24 mouse cellular contexts compared by ENCODE assay signal in genomic region chr10:39207310-39207855, GRCm38 (mm10). TPM values are rescaled to one million over a fixed set of nuclear protein-coding genes. Genes with fewer than 3 reads are reported as not detected.
DNase-seq lines count a peak whose midpoint lies in the region; ATAC-seq and TF ChIP-seq lines count a peak whose summit lies in the region.
"Had no signal": no experiment of that assay in that cellular context is flagged by ENCODE, and none has a peak within 500 bp of the region (broad histone marks: within the 10 kb centered on the region; RNA-seq: fewer than 3 reads in every experiment).

No protein-coding gene starts in this region.

- no peak for ATAC-seq in midbrain, postnatal 0 days (ENCODE audit: low FRiP score)
- ATAC-seq in embryonic facial prominence, embryonic 12.5 days (ENCODE audit: insufficient number of reproducible peaks, insufficient read depth, low FRiP score, low TSS enrichment): 0 out of 2 replicates have a peak, but pooled peaks have one; percentile 60
- peak; percentile 31; the same call in 1 of the 2 replicates for ATAC-seq in limb, embryonic 12.5 days (ENCODE audit: insufficient number of reproducible peaks, insufficient read depth, low FRiP score, low TSS enrichment, low read depth)
- peak; percentile 40; the same call in 1 of the 2 replicates for ATAC-seq in megakaryocyte, adult 5-6 weeks (ENCODE audit: poor library complexity, severe bottlenecking)
- ATAC-seq in megakaryocyte-erythroid progenitor cell, adult 5-6 weeks (replicated peaks; ENCODE audit: low FRiP score, low TSS enrichment, poor library complexity, severe bottlenecking): no peak
- ATAC-seq: forebrain, postnatal 0 days; hindbrain, embryonic 16.5 days had no signal

- no peak overlapping the region for H3K4me2 ChIP-seq in midbrain, postnatal 0 days (ENCODE audit: low read depth, low read length, poor library complexity, severe bottlenecking)
- H3K4me2 ChIP-seq in embryonic facial prominence, embryonic 12.5 days (replicated peaks): no peak overlapping the region
- no peak overlapping the region for H3K4me2 ChIP-seq in limb, embryonic 12.5 days
- H3K4me2 ChIP-seq: forebrain, embryonic 12.5 days; heart, embryonic 13.5 days had no signal

- no peak overlapping the region for H3K4me3 ChIP-seq in midbrain, embryonic 10.5 days
- no peak overlapping the region for H3K4me3 ChIP-seq in midbrain, postnatal 0 days (ENCODE audit: low read depth, low read length)
- no peak overlapping the region for H3K4me3 ChIP-seq in embryonic facial prominence, embryonic 12.5 days
- no peak overlapping the region for H3K4me3 ChIP-seq in limb, embryonic 12.5 days (replicated peaks)
- H3K4me3 ChIP-seq: forebrain, embryonic 12.5 days; heart, embryonic 13.5 days had no signal

- peaks cover 24% of the 10 kb centered on the region for H3K9me3 ChIP-seq in midbrain, embryonic 10.5 days (replicated peaks)
- H3K9me3 ChIP-seq in midbrain, postnatal 0 days (ENCODE audit: low read length): peaks cover 5% of the 10 kb centered on the region; the same call in 1 of the 2 replicates
- 0 out of 2 replicates have a peak, but pooled peaks cover 10% of the 10 kb centered on the region for H3K9me3 ChIP-seq in embryonic facial prominence, embryonic 12.5 days
- peaks cover 23% of the 10 kb centered on the region; the same call in 1 of the 2 replicates for H3K9me3 ChIP-seq in limb, embryonic 12.5 days

- WGBS in midbrain, embryonic 10.5 days: 90% methylated on average over 3 of the region's 3 CpGs
- WGBS in midbrain, postnatal 0 days: 88% methylated on average over 3 of the region's 3 CpGs
- 45% methylated on average over 3 of the region's 3 CpGs for WGBS in embryonic facial prominence, embryonic 12.5 days
- 65% methylated on average over 3 of the region's 3 CpGs for WGBS in limb, embryonic 12.5 days

- no peak overlapping the region for H3K9ac ChIP-seq in midbrain, postnatal 0 days (replicated peaks; ENCODE audit: low read length, poor library complexity, severe bottlenecking)
- no peak overlapping the region for H3K9ac ChIP-seq in embryonic facial prominence, embryonic 12.5 days
- H3K9ac ChIP-seq in limb, embryonic 12.5 days (replicated peaks): no peak overlapping the region
- H3K9ac ChIP-seq: forebrain, embryonic 12.5 days; forebrain, postnatal 0 days; heart, embryonic 13.5 days had no signal

- H3K4me1 ChIP-seq in midbrain, embryonic 10.5 days: peaks cover 31% of the 10 kb centered on the region
- peaks cover 15% of the 10 kb centered on the region for H3K4me1 ChIP-seq in midbrain, postnatal 0 days (ENCODE audit: insufficient read depth, low read length)
- peaks cover 17% of the 10 kb centered on the region for H3K4me1 ChIP-seq in embryonic facial prominence, embryonic 12.5 days
- peaks cover 32% of the 10 kb centered on the region for H3K4me1 ChIP-seq in limb, embryonic 12.5 days (replicated peaks)
- H3K4me1 ChIP-seq: heart, embryonic 13.5 days had no signal

- H3K36me3 ChIP-seq in midbrain, embryonic 10.5 days: no peaks in the 10 kb centered on the region
- no peaks in the 10 kb centered on the region for H3K36me3 ChIP-seq in midbrain, postnatal 0 days (ENCODE audit: insufficient read depth, low read length)
- H3K36me3 ChIP-seq in embryonic facial prominence, embryonic 12.5 days: no peaks in the 10 kb centered on the region
- no peaks in the 10 kb centered on the region for H3K36me3 ChIP-seq in limb, embryonic 12.5 days
- H3K36me3 ChIP-seq: forebrain, embryonic 12.5 days; heart, embryonic 13.5 days had no signal

- no peak for TF ChIP-seq CTCF in midbrain, postnatal 0 days (IDR thresholded peaks at IDR 0.05)

- DNase-seq in midbrain, embryonic 10.5 days (ENCODE audit: low spot score): no peak
- no peak for DNase-seq in midbrain, postnatal 0 days (ENCODE audit: low spot score)
- DNase-seq in retina, embryonic 14.5 days (ENCODE audit: low spot score): no peak
- no peak for DNase-seq in thymus, adult 18-20 months
- DNase-seq: adrenal gland, adult 2 months; adrenal gland, postnatal 25 days; cerebellum, adult 18-20 months; cerebellum, postnatal 10 days; forebrain, postnatal 0 days; gastrocnemius, postnatal 14 days; heart, postnatal 36 days had no signal

- 0 out of 2 replicates have a peak overlapping the region, but pooled peaks have one; percentile 80 for H3K27ac ChIP-seq in midbrain, embryonic 10.5 days (replicated peaks)
- H3K27ac ChIP-seq in midbrain, postnatal 0 days (ENCODE audit: low read depth, low read length): no peak overlapping the region
- H3K27ac ChIP-seq in embryonic facial prominence, embryonic 12.5 days: 0 out of 2 replicates have a peak overlapping the region, but pooled peaks have one; percentile 23
- peak overlapping the region; percentile 59 for H3K27ac ChIP-seq in limb, embryonic 12.5 days
- H3K27ac ChIP-seq: forebrain, embryonic 12.5 days; heart, embryonic 13.5 days had no signal

- H3K27me3 ChIP-seq in midbrain, embryonic 10.5 days (ENCODE audit: low read depth, poor library complexity, severe bottlenecking): no peaks in the 10 kb centered on the region
- H3K27me3 ChIP-seq in midbrain, postnatal 0 days (ENCODE audit: insufficient read depth, low read length): no peaks in the 10 kb centered on the region
- H3K27me3 ChIP-seq in embryonic facial prominence, embryonic 12.5 days: no peaks in the 10 kb centered on the region
- no peaks in the 10 kb centered on the region for H3K27me3 ChIP-seq in limb, embryonic 12.5 days
- H3K27me3 ChIP-seq: forebrain, embryonic 12.5 days; heart, embryonic 13.5 days had no signal

RNA-seq across cellular contexts. Expression of gene Ccn6, which starts 43.8 kb away (rescaled TPM):
- polyA plus RNA-seq in midbrain, embryonic 10.5 days (2016; fragmentation: Nextera tagmentation; extraction: Ambion mirVana): 0.20 and 0.37 TPM in 2 replicates
- total RNA-seq in midbrain, postnatal 0 days (2014; rRNA removed): 0.38 and 0.93 TPM in 2 replicates
- polyA plus RNA-seq in midbrain, postnatal 0 days (2015; fragmentation: Nextera tagmentation; extraction: Ambion mirVana): 0.32 and 0.37 TPM in 2 replicates
- 0.48 and 0.50 TPM in 2 replicates for polyA plus RNA-seq in embryonic facial prominence, embryonic 12.5 days (2016; fragmentation: Nextera tagmentation; extraction: Ambion mirVana)
- polyA plus RNA-seq in limb, embryonic 12.5 days (2016; fragmentation: Nextera tagmentation; extraction: Ambion mirVana): 0.31 and 0.42 TPM in 2 replicates
- total RNA-seq in megakaryocyte, adult 5-6 weeks (2015): not detected in 2 replicates
- not detected in 2 replicates for total RNA-seq in megakaryocyte, adult 5-6 weeks (2017)
- total RNA-seq in megakaryocyte-erythroid progenitor cell, adult 5-6 weeks (2014; fragmentation: Nextera tagmentation): not detected in 2 replicates
- total RNA-seq in megakaryocyte-erythroid progenitor cell, adult 5-6 weeks (2017): not detected in 2 replicates
- total RNA-seq: adrenal gland, adult 2 months; common myeloid progenitor, adult 5-6 weeks; ES-E14; gastrocnemius, adult 18-20 months; heart, adult 8-10 months; heart, postnatal 36 days had no signal
- polyA plus RNA-seq: gonadal fat pad, adult 2 months; heart, embryonic 13.5 days; heart, postnatal 0 days had no signal

Comparison
In these comparisons a context has a peak if more than half of its experiments do, and no peak if none do; other contexts are left out.
1. ATAC-seq: peak in embryonic facial prominence, embryonic 12.5 days (single experiment), limb, embryonic 12.5 days (single experiment) and megakaryocyte, adult 5-6 weeks (single experiment); none in midbrain, postnatal 0 days (single experiment) and megakaryocyte-erythroid progenitor cell, adult 5-6 weeks (single experiment).